ENCODE assay signal across 9 mouse cellular contexts in the genomic region with DNA sequence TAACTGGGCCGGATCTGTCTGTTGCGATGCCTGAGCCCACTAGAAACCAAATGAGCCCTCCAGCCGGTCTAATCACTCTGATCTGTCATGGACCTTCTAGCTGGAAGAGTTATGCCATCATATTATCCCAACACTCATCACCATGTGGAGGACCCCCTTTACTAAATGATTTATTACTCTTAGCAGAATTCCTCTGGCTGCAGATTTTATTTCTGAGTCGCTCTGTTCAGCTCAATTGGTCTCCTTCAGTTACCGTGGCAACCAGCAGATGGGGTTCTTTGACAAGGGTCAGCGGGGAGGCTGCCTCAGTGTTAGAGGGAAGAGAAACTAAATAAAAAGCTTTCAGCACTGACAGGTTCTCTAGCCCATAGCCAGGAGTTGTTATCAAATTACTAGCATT.
DNase-seq lines count a peak whose midpoint lies in the region; ATAC-seq and TF ChIP-seq lines count a peak whose summit lies in the region.
"Had no signal": no experiment of that assay in that cellular context is flagged by ENCODE, and none has a peak within 500 bp of the region (broad histone marks: within the 10 kb centered on the region; RNA-seq: fewer than 3 reads in every experiment).

No protein-coding gene starts in this region.

- peaks cover 61% of the 10 kb centered on the region for H3K4me1 ChIP-seq in hindbrain, embryonic 15.5 days (replicated peaks)
- H3K4me1 ChIP-seq in midbrain, embryonic 16.5 days (ENCODE audit: control insufficient read depth, insufficient read depth, low read length) = peaks cover 43% of the 10 kb centered on the region

- H3K27ac ChIP-seq in gastrocnemius, adult 2 months = no peak overlapping the region
- H3K27ac ChIP-seq in hindbrain, embryonic 15.5 days (replicated peaks) = peak overlapping the region; percentile 41
- peak overlapping the region; percentile 64; the same call in 1 of the 2 replicates for H3K27ac ChIP-seq in midbrain, embryonic 16.5 days (ENCODE audit: low read length)
- H3K27ac ChIP-seq: liver, embryonic 15.5 days had no signal

- H3K36me3 ChIP-seq in hindbrain, embryonic 15.5 days = no peaks in the 10 kb centered on the region
- no peaks in the 10 kb centered on the region for H3K36me3 ChIP-seq in midbrain, embryonic 16.5 days (ENCODE audit: control insufficient read depth, insufficient read depth, low read length)
- H3K36me3 ChIP-seq: liver, embryonic 15.5 days had no signal

- DNase-seq in gastrocnemius, adult 2 months = no peak
- DNase-seq in gastrocnemius, postnatal 36 days = no peak
- peak; percentile 95 for DNase-seq in brain, embryonic 14.5 days (ENCODE audit: low read depth)
- DNase-seq in adrenal gland, adult 18-20 months (ENCODE audit: low spot score in 2 of 2) = no peak
- DNase-seq in heart, adult 18-20 months = no peak
- no peak for DNase-seq in heart, adult 8-10 months (ENCODE audit: low spot score)

- intact Hi-C loops in gastrocnemius, adult 2 months (cut with DNase I) = loop anchor here (2.0 kb wide), 2 partner anchors 120 to 190 kb away; no protein-coding TSS in a partner anchor
- intact Hi-C loops in gastrocnemius, postnatal 36 days (cut with DNase I) = loop anchor here (2.0 kb wide), 1 partner anchor 190 kb away; no protein-coding TSS in a partner anchor

- no peaks in the 10 kb centered on the region for H3K27me3 ChIP-seq in hindbrain, embryonic 15.5 days
- H3K27me3 ChIP-seq in midbrain, embryonic 16.5 days (ENCODE audit: control insufficient read depth, insufficient read depth, low read depth, low read length) = no peaks in the 10 kb centered on the region
- H3K27me3 ChIP-seq: liver, embryonic 15.5 days had no signal

- no peak overlapping the region for H3K4me2 ChIP-seq in hindbrain, embryonic 15.5 days
- H3K4me2 ChIP-seq in midbrain, embryonic 16.5 days (ENCODE audit: low read length) = peak overlapping the region; percentile 13
- H3K4me2 ChIP-seq: liver, embryonic 15.5 days had no signal

- ATAC-seq in hindbrain, embryonic 15.5 days (ENCODE audit: low FRiP score, low read depth) = peak; percentile 47
- peak; percentile 61 for ATAC-seq in midbrain, embryonic 16.5 days

- no peak overlapping the region for H3K9ac ChIP-seq in hindbrain, embryonic 15.5 days
- no peak overlapping the region for H3K9ac ChIP-seq in midbrain, embryonic 16.5 days (ENCODE audit: low read depth, low read length)
- H3K9ac ChIP-seq: liver, embryonic 15.5 days had no signal

- no peaks in the 10 kb centered on the region for H3K9me3 ChIP-seq in hindbrain, embryonic 15.5 days
- H3K9me3 ChIP-seq in midbrain, embryonic 16.5 days (replicated peaks; ENCODE audit: control insufficient read depth, low read length, poor library complexity, severe bottlenecking) = no peaks in the 10 kb centered on the region
- H3K9me3 ChIP-seq: liver, embryonic 15.5 days had no signal

- H3K4me3 ChIP-seq in gastrocnemius, adult 2 months = peak overlapping the region; percentile 43
- no peak overlapping the region for H3K4me3 ChIP-seq in hindbrain, embryonic 15.5 days
- no peak overlapping the region for H3K4me3 ChIP-seq in midbrain, embryonic 16.5 days (ENCODE audit: low read depth, low read length)
- H3K4me3 ChIP-seq: liver, embryonic 15.5 days had no signal

- TF ChIP-seq CTCF in gastrocnemius, adult 2 months (IDR thresholded peaks at IDR 0.05) = peak; percentile 59
- peak; percentile 54; the same call in 1 of the 2 replicates for TF ChIP-seq CTCF in brain, embryonic 14.5 days (IDR thresholded peaks at IDR 0.05; ENCODE audit: borderline replicate concordance, extremely low read depth, insufficient read depth, insufficient read length)

- 14% methylated on average over 6 of the region's 6 CpGs for WGBS in hindbrain, embryonic 15.5 days
- 11% methylated on average over 6 of the region's 6 CpGs for WGBS in midbrain, embryonic 16.5 days

- no peak for TF ChIP-seq POLR2A in brain, embryonic 14.5 days (IDR thresholded peaks at IDR 0.05; ENCODE audit: borderline replicate concordance, extremely low read depth, insufficient read depth, insufficient read length, poor library complexity, severe bottlenecking)
